Mouse (Mus musculus) stomach, postnatal 0 days (tissue): ENCODE data around the gene Tlcd2. TPM values are rescaled to one million over a fixed set of nuclear protein-coding genes. Genes with fewer than 3 reads are reported as not detected.

ENCODE experiments used
- ATAC-seq: fragments of 200-750 bp; cut with Nextera tagmentation; 2 replicates; pipeline ENCODE4 v1.8.0; 2017; ENCODE audit not compliant: low FRiP score, low TSS enrichment
- DNase-seq: peaks from one replicate; pipeline ENCODE4 v3.0.0-alpha.2; 2016; ENCODE audit warnings: low spot score
- H3K27ac ChIP-seq: fragments of 300-500 bp; sonication (generic); replicated peaks from 2 replicates; pipeline ENCODE4 v1.5.1; 2014; ENCODE audit warnings: mild to moderate bottlenecking, control low read depth
- H3K27me3 ChIP-seq: fragments of 300-500 bp; sonication (generic); 2 replicates; pipeline ENCODE4 v1.6.1; 2014; ENCODE audit warnings: low read length; ENCODE audit not compliant: control insufficient read depth, insufficient read depth
- H3K36me3 ChIP-seq: fragments of 300-500 bp; sonication (generic); 2 replicates; pipeline ENCODE4 v1.6.1; 2014; ENCODE audit warnings: low read length, mixed read lengths; ENCODE audit not compliant: control insufficient read depth, insufficient read depth
- H3K4me1 ChIP-seq: fragments of 300-500 bp; sonication (generic); replicated peaks from 2 replicates; pipeline ENCODE4 v1.6.1; 2014; ENCODE audit warnings: antibody characterized with exemption; ENCODE audit not compliant: control insufficient read depth, insufficient read depth
- H3K4me2 ChIP-seq: fragments of 300-500 bp; sonication (generic); replicated peaks from 2 replicates; pipeline ENCODE4 v1.6.1; 2014; ENCODE audit warnings: low read depth, mild to moderate bottlenecking, control low read depth, moderate library complexity
- H3K4me3 ChIP-seq: fragments of 300-500 bp; sonication (generic); 2 replicates; pipeline ENCODE4 v1.5.1; 2014; ENCODE audit warnings: low read depth, low read length, control low read depth
- H3K9ac ChIP-seq: fragments of 300-500 bp; sonication (generic); 2 replicates; pipeline ENCODE4 v1.6.1; 2014; ENCODE audit warnings: mild to moderate bottlenecking, low read length, control low read depth, mixed read lengths
- H3K9me3 ChIP-seq: fragments of 300-500 bp; sonication (generic); 2 replicates; pipeline ENCODE4 v1.6.1; 2016; ENCODE audit warnings: low read length; ENCODE audit not compliant: control insufficient read depth
- CTCF ChIP-seq: IDR thresholded peaks from 2 replicates; pipeline ENCODE4 v1.5.1; 2016; ENCODE audit warnings: antibody characterized with exemption, low read depth, mild to moderate bottlenecking, moderate library complexity
- EP300 ChIP-seq: optimal IDR thresholded peaks from 2 replicates; pipeline ENCODE3; 2016; ENCODE audit warnings: antibody characterized with exemption
- WGBS: fragments of 180-500 bp; shearing (Covaris S2); extraction: QIAGEN DNeasy Blood & Tissue Kit; methylation state at CpG from one replicate; pipeline ENCODE4 v1.1.7; 2014; 5-methylcytosine and 5-hydroxymethylcytosine counted together
- polyA plus RNA-seq: library from polyadenylated mRNA; unstranded; fragments of >200 nt; fragmentation: Nextera tagmentation; extraction: Ambion mirVana; gene quantifications from 2 replicates; pipeline ENCODE4 v1.2.1, GENCODE M21; 2015

Tlcd2 gene
- polyA plus RNA-seq, 1 experiment from 2014 or later = 16.0 TPM

DNA sequence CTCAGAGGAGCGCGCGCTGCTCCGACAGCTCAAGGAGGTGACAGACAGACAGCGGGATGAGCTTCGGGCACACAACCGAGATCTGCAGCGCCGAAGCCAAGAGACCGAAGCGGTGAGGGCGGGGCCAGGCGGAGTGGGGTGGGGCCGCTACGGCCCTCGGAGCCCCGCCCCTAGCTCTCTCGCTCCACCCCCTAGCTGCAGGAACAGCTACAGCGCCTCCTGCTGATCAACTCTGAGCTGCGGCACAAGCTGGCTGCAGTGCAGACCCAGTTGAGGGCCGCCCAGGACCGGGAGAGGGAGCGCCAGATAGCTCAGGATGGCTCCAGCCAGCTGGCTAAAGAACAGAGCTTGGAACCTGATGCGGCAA, 49.1 kb downstream of the Tlcd2 start:
- ATAC-seq = peak; percentile 90
- H3K4me1 ChIP-seq = peaks cover 3% of the 10 kb centered on the region; the same call in 1 of the 2 replicates
- H3K4me2 ChIP-seq = peak overlapping the region; percentile 99
- peak overlapping the region; percentile 68 for H3K9ac ChIP-seq
- peak overlapping the region; percentile 95 for H3K27ac ChIP-seq
- TF ChIP-seq CTCF (peak; percentile 95), EP300 (no peak)
- peaks cover 19% of the 10 kb centered on the region for H3K36me3 ChIP-seq
- no peaks in the 10 kb centered on the region for H3K27me3 ChIP-seq
- DNase-seq = peak; percentile 96
- peak overlapping the region; percentile 57 for H3K4me3 ChIP-seq
- H3K9me3 ChIP-seq = no peaks in the 10 kb centered on the region
- WGBS = 1% methylated on average over 24 of the region's 24 CpGs

GRCm38 (mm10) chr11:75511213-75511612, 49.7 kb downstream of the Tlcd2 start:
- Histone ChIP-seq H3K4me2 (peak overlapping the region; percentile 99; the same call in 1 of the 2 replicates), H3K4me3 (no peak overlapping the region), H3K27me3 (no peaks in the 10 kb centered on the region), H3K9me3 (no peaks in the 10 kb centered on the region), H3K4me1 (peaks cover 3% of the 10 kb centered on the region; the same call in 1 of the 2 replicates), H3K36me3 (peaks cover 16% of the 10 kb centered on the region), H3K9ac (no peak overlapping the region), H3K27ac (peak overlapping the region; percentile 53; the same call in 1 of the 2 replicates)
- TF ChIP-seq EP300 (no peak), CTCF (no peak)
- WGBS = 68% methylated on average over 6 of the region's 6 CpGs
- DNase-seq (no peak), ATAC-seq (no peak)

DNA sequence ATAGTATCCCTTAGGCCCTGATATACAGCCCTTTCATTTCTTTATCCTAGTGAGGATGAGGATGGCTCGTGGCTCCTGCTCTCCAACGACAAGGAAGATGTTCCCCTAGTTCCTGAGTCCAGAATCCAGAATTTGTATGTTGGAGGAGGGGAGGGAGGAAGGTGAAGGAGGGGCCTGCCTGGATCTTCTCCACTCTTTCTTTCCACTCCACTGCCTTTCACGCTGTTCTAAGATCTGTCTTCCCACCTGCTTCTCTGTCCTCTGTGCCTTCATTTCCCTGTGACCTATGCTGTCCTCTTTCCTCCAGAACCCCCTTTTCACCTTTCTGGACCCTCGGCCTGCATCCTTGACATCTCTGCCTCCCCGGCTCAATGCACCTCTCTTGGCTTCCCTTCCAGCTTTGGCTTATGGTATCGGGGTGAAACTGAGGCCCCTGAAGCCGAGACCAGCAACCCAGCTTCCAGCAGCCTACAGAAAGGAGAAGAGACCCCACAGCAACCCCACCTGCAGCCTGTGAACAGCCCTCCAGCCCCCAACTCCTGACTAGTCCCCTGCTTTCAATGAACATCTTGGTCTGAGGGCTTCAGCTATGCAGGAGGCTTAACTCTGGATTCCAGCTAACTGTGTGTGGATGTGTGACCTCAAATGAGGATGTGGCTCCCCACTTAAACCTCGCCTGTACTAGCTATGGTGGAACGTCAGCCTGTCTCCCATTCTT, 50.9 kb downstream of the Tlcd2 start:
- H3K27me3 ChIP-seq = no peaks in the 10 kb centered on the region
- TF ChIP-seq CTCF (no peak), EP300 (no peak)
- H3K4me1 ChIP-seq = peaks cover 3% of the 10 kb centered on the region; the same call in 1 of the 2 replicates
- H3K4me3 ChIP-seq = no peak overlapping the region
- ATAC-seq = no peak
- no peak overlapping the region for H3K9ac ChIP-seq
- no peak overlapping the region for H3K27ac ChIP-seq
- H3K9me3 ChIP-seq = no peaks in the 10 kb centered on the region
- H3K4me2 ChIP-seq = no peak overlapping the region
- peaks cover 12% of the 10 kb centered on the region for H3K36me3 ChIP-seq
- WGBS = 78% methylated on average over 9 of the region's 9 CpGs
- DNase-seq = no peak

DNA sequence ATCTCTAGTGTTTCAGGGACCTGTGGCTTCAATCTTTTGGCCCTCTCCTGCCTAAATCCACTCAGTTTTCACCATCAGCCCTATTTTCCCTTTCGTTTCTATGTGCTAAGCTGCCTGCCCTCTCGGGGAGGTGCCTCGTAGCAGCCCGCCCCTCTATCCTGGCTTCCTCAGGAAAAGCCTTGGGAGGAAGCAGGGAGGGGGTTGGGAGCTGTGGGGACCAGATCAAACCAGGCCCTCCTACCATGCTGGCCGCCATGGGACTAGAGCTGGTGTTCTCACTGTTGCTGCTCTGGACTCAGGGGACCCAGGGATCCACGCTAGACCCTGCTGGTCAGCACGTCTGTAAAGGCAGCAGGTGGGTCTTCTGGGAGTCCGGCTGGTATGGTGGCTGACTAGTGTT, 51.8 kb downstream of the Tlcd2 start, which contains the start of gene Scarf1:
Scarf1 (plus strand) TSS at position 205 of the 400 bp plus-strand sequence.
- H3K9me3 ChIP-seq = no peaks in the 10 kb centered on the region
- WGBS = 60% methylated on average over 8 of the region's 8 CpGs
- H3K27me3 ChIP-seq = no peaks in the 10 kb centered on the region
- no peak for ATAC-seq
- peaks cover 7% of the 10 kb centered on the region for H3K36me3 ChIP-seq
- TF ChIP-seq CTCF = no peak
- no peak for TF ChIP-seq EP300
- H3K4me2 ChIP-seq = 0 out of 2 replicates have a peak within 1 kb of the TSS, but pooled peaks have one; percentile 2
- peaks cover 3% of the 10 kb centered on the region; the same call in 1 of the 2 replicates for H3K4me1 ChIP-seq
- H3K9ac ChIP-seq = no peak within 1 kb of the TSS
- H3K4me3 ChIP-seq = peak within 1 kb of the TSS; percentile 10; the same call in 1 of the 2 replicates
- DNase-seq = no peak
- H3K27ac ChIP-seq = no peak within 1 kb of the TSS

DNA sequence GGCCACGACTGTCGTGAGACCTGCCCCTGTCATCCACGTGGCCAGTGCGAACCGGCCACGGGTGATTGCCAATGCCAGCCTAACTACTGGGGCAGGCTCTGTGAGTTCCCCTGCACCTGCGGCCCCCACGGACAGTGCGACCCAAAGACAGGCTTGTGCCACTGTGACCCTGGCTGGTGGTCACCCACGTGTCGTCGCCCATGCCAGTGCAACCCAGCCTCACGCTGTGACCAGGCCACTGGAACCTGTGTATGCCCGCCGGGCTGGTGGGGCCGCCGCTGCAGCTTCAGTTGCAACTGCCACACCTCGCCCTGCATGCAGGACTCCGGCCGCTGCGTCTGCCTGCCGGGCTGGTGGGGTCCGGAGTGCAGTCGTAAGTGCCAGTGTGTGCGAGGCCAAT, 53.7 kb downstream of the Tlcd2 start:
- no peak overlapping the region for H3K9ac ChIP-seq
- WGBS = 93% methylated on average over 23 of the region's 25 CpGs
- H3K27me3 ChIP-seq = no peaks in the 10 kb centered on the region
- ATAC-seq (no peak), DNase-seq (no peak)
- H3K4me3 ChIP-seq = no peak overlapping the region
- no peaks in the 10 kb centered on the region for H3K9me3 ChIP-seq
- no peaks in the 10 kb centered on the region for H3K4me1 ChIP-seq
- no peaks in the 10 kb centered on the region for H3K36me3 ChIP-seq
- TF ChIP-seq CTCF = no peak
- TF ChIP-seq EP300 = no peak
- H3K27ac ChIP-seq = no peak overlapping the region
- H3K4me2 ChIP-seq = no peak overlapping the region
